ENCODE assay signal across 24 mouse cellular contexts in the genomic region with DNA sequence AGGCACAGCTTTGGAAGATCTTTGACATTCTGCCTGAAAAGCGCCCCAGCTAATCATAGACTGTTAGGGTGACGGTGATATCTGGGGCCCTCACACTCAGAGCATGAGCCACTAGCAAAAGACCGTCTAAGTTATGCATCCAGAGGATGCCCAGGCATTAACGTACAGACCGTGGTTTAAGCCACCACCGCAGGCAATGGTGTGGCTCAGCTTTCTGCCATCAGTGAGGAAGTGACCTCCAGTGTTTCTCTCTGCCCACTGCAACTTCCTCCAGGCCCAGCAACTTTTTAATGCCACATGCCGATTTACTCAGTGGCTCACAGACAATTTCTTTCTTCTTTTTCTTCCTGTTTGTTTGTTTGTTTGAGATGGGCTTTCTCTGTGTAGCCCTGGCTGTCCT.
"Had no signal": no experiment of that assay in that cellular context is flagged by ENCODE, and none has a peak within 500 bp of the region (broad histone marks: within the 10 kb centered on the region; RNA-seq: fewer than 3 reads in every experiment).

No protein-coding gene starts in this region.

- H3K27ac ChIP-seq: kidney, postnatal 0 days; layer of hippocampus, adult 2 months; limb, embryonic 12.5 days; limb, embryonic 15.5 days; liver, embryonic 15.5 days; midbrain, embryonic 12.5 days; midbrain, embryonic 15.5 days; neural tube, embryonic 13.5 days; stomach, postnatal 0 days had no signal

- H3K9me3 ChIP-seq: limb, embryonic 12.5 days; limb, embryonic 15.5 days; liver, embryonic 15.5 days; midbrain, embryonic 12.5 days; midbrain, embryonic 15.5 days; neural tube, embryonic 13.5 days had no signal

- DNase-seq: kidney, adult 2 months; kidney, postnatal 25 days; layer of hippocampus, adult 9-11 months; layer of hippocampus, postnatal 36 days; left cerebral cortex, postnatal 4 days; lung, adult 2 months; lung, postnatal 14 days; lung, postnatal 4 days; retina, postnatal 1 day; right cerebral cortex, postnatal 4 days; thymus, adult 2 months; thymus, postnatal 14 days; thymus, postnatal 4 days had no signal

- H3K4me3 ChIP-seq: layer of hippocampus, adult 2 months; limb, embryonic 12.5 days; limb, embryonic 15.5 days; liver, embryonic 15.5 days; midbrain, embryonic 12.5 days; midbrain, embryonic 15.5 days; myocyte; neural tube, embryonic 13.5 days had no signal

- H3K36me3 ChIP-seq: limb, embryonic 12.5 days; limb, embryonic 15.5 days; liver, embryonic 15.5 days; midbrain, embryonic 12.5 days; midbrain, embryonic 15.5 days; neural tube, embryonic 13.5 days had no signal

- ATAC-seq: intestine, postnatal 0 days; midbrain, embryonic 15.5 days had no signal

- H3K9ac ChIP-seq: limb, embryonic 12.5 days; limb, embryonic 15.5 days; liver, embryonic 15.5 days; midbrain, embryonic 12.5 days; midbrain, embryonic 15.5 days; neural tube, embryonic 13.5 days had no signal
